Mouse (Mus musculus): ENCODE data around the gene Styx.

GRCm38 (mm10) chr14:45322450-45322849 is 28.4 kb upstream of the Styx start:
- TF ChIP-seq CTCF (IDR thresholded peaks at IDR 0.05; ENCODE audit: borderline replicate concordance, insufficient read depth, low read length) (no peak), POLR2A (IDR thresholded peaks at IDR 0.05; ENCODE audit: low read depth, low read length) (no peak)

Data from embryonic fibroblast, embryonic 13.5 days (primary cell).